Mouse (Mus musculus) kidney, postnatal 25 days (tissue): ENCODE measurements around the gene Tbc1d14.

ENCODE experiments used
- DNase-seq, 2 experiments: peaks; one replicate each; pipeline ENCODE4 v3.0.0; 2021; ENCODE audit warnings: mixed read lengths in 2 of 2

Gene Tbc1d14

GRCm38 (mm10) chr5:36593176-36593575, at the start of gene Tbc1d14:
Gene Tbc1d14, minus strand, starts transcription at chr5:36593276.
- no peak for DNase-seq

- DNase-seq: peak in 1 of 2 experiments; percentile 27
These were observed 32.5 kb upstream of the Tbc1d14 start for GRCm38 (mm10) chr5:36625612-36626011.

GRCm38 (mm10) chr5:36623670-36624069, 30.6 kb upstream of the Tbc1d14 start:
- peak in 1 of 2 experiments; percentile 30 for DNase-seq

GRCm38 (mm10) chr5:36621058-36621449, 28.0 kb upstream of the Tbc1d14 start:
- peak in 1 of 2 experiments; percentile 25 for DNase-seq

- DNase-seq: peak in 1 of 2 experiments; percentile 35
These were observed 27.5 kb upstream of the Tbc1d14 start for GRCm38 (mm10) chr5:36620409-36621057.

GRCm38 (mm10) chr5:36618890-36619289, 25.8 kb upstream of the Tbc1d14 start:
- DNase-seq: no peak

GRCm38 (mm10) chr5:36618356-36618755, 25.3 kb upstream of the Tbc1d14 start:
- DNase-seq: peak in 1 of 2 experiments; percentile 19

- no peak for DNase-seq
These were observed 21.0 kb upstream of the Tbc1d14 start for GRCm38 (mm10) chr5:36614124-36614523.

- peak in 1 of 2 experiments; percentile 14 for DNase-seq
These were observed 15.9 kb upstream of the Tbc1d14 start for GRCm38 (mm10) chr5:36608939-36609499.

GRCm38 (mm10) chr5:36603031-36603430, 10.0 kb upstream of the Tbc1d14 start:
- DNase-seq: peak in 1 of 2 experiments; percentile 59

GRCm38 (mm10) chr5:36602028-36602427, 9.0 kb upstream of the Tbc1d14 start:
- no peak for DNase-seq

GRCm38 (mm10) chr5:36601492-36601891, 8.4 kb upstream of the Tbc1d14 start:
- no peak for DNase-seq

GRCm38 (mm10) chr5:36598883-36599282, 5.8 kb upstream of the Tbc1d14 start:
- DNase-seq: no peak

- DNase-seq: peak; percentile 52 to 69
These were observed 4.6 kb upstream of the Tbc1d14 start for GRCm38 (mm10) chr5:36597653-36598052.

GRCm38 (mm10) chr5:36596225-36596624, 3.1 kb upstream of the Tbc1d14 start:
- DNase-seq: no peak

GRCm38 (mm10) chr5:36595115-36595514, 2.0 kb upstream of the Tbc1d14 start:
- no peak for DNase-seq

GRCm38 (mm10) chr5:36594344-36594743, 1.3 kb upstream of the Tbc1d14 start:
- DNase-seq: no peak

- DNase-seq: no peak
These were observed 2.6 kb downstream of the Tbc1d14 start for GRCm38 (mm10) chr5:36590499-36590920.

GRCm38 (mm10) chr5:36584299-36584698, 8.8 kb downstream of the Tbc1d14 start:
- no peak for DNase-seq

- DNase-seq: peak; percentile 100
These were observed 11.0 kb downstream of the Tbc1d14 start for GRCm38 (mm10) chr5:36581924-36582642.

GRCm38 (mm10) chr5:36581259-36581923, 11.7 kb downstream of the Tbc1d14 start:
- DNase-seq: no peak

GRCm38 (mm10) chr5:36579967-36580366, 13.1 kb downstream of the Tbc1d14 start:
- DNase-seq: no peak

GRCm38 (mm10) chr5:36578982-36579381, 14.1 kb downstream of the Tbc1d14 start:
- no peak for DNase-seq
